Mouse (Mus musculus) brain, adult 10 weeks (tissue): ENCODE data around the gene Slc25a3. TPM values are rescaled to one million over a fixed set of nuclear protein-coding genes. Genes with fewer than 3 reads are reported as not detected.

Source experiments
- polyA plus RNA-seq: library from polyadenylated mRNA; stranded (reverse); fragments of 350-450 nt; fragmentation: Illumina TruSeq; extraction: RNeasy Lipid Tissue Mini Kit (QIAGEN cat#74804); gene quantifications from one replicate; pipeline ENCODE4 v1.2.3, GENCODE M21; 2015; ENCODE audit warnings: low read depth, low replicate concordance

Gene Slc25a3
- 682 TPM for polyA plus RNA-seq

GRCm38 (mm10) chr10:91123828-91124822, at the start of gene Slc25a3:
Gene Slc25a3 (minus strand): TSS chr10:91124059.

DNA sequence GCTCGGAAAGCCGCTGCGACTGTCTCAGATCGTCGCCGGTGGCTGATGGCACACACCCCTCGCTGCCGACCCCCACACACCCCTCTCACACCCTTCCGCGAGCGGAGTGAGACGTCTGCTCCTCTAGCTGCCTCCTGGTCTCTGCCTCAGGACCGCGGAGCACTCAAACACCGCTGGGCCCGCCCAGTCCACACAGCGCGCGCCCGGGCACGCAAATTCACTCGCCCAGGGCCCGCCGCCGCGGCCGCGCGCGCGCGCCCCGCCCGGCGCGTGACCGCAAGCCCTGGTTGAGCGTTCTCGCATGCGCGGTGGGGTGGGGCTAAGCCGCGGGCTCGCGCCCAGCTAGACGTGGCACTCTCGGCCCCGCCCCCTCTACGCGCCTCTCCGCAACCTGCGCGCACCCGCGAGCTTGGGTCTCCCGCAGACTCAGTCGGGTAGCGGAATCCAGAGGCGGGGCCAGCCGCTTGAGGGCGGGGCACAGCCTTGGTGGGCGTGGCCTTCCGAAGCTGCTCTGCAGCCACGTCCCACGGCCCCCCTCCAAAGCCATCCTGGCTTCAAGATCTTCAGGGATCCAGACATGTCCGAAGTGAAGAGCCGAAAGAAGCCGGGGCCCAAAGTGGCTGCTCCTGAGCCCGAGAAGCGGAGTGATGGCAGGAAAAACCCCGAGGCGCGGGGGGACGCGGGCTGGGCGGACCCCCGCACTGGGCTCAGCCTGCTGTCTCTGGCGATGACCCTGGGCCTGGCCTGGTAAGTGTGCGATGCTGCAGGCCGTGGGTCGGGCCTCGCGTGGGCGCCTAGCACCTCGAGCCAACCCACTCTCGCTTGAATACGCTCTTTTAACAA, 41.1 kb downstream of the Slc25a3 start, which contains the start of the genes Apaf1 and Ikbip:
Gene Apaf1 (minus strand): TSS at position 221 of the 843 bp plus-strand sequence.
Gene Ikbip (plus strand): TSS at position 391 of the 843 bp plus-strand sequence.

Other genes starting within 250 kb of the Slc25a3 start
- gene Apaf1, start 41.3 kb downstream of the Slc25a3 start, polyA plus RNA-seq: 8.1 TPM
- 19.9 TPM for gene Ikbip, start 41.1 kb downstream of the Slc25a3 start, polyA plus RNA-seq
- 38.5 TPM for gene Tmpo, start 57.3 kb upstream of the Slc25a3 start, polyA plus RNA-seq